Mouse (Mus musculus) heart, postnatal 0 days (tissue): ENCODE data around the gene Rock2. TPM values are rescaled to one million over a fixed set of nuclear protein-coding genes. Genes with fewer than 3 reads are reported as not detected.

Source experiments
- ATAC-seq: fragments of 200-750 bp; cut with Nextera tagmentation; 2 replicates; pipeline ENCODE4 v1.8.0; 2017; ENCODE audit warnings: low read depth, moderate number of reproducible peaks, moderate library complexity; ENCODE audit not compliant: insufficient read depth
- DNase-seq: peaks from one replicate; pipeline ENCODE4 v3.0.0-alpha.2; 2016; ENCODE audit warnings: low spot score
- H3K27ac ChIP-seq: fragments of 300-500 bp; sonication (generic); 2 replicates; pipeline ENCODE4 v1.5.1; 2014; ENCODE audit warnings: low read depth, mild to moderate bottlenecking
- H3K27me3 ChIP-seq: fragments of 300-500 bp; sonication (generic); 2 replicates; pipeline ENCODE4 v1.6.1; 2014; ENCODE audit warnings: low read length, mixed read lengths; ENCODE audit not compliant: control insufficient read depth, insufficient read depth
- H3K36me3 ChIP-seq: fragments of 300-500 bp; sonication (generic); replicated peaks from 2 replicates; pipeline ENCODE4 v1.6.1; 2014; ENCODE audit warnings: low read length, mixed read lengths; ENCODE audit not compliant: control insufficient read depth, insufficient read depth
- H3K4me1 ChIP-seq: fragments of 300-500 bp; sonication (generic); 2 replicates; pipeline ENCODE4 v1.6.1; 2014; ENCODE audit warnings: antibody characterized with exemption; ENCODE audit not compliant: control insufficient read depth, insufficient read depth
- H3K4me2 ChIP-seq: fragments of 300-500 bp; sonication (generic); 2 replicates; pipeline ENCODE4 v1.6.1; 2014; ENCODE audit warnings: low read depth, mild to moderate bottlenecking, low read length, moderate library complexity
- H3K4me3 ChIP-seq: fragments of 300-500 bp; sonication (generic); 2 replicates; pipeline ENCODE4 v1.5.1; 2014; ENCODE audit warnings: low read depth, low read length
- H3K9ac ChIP-seq: fragments of 300-500 bp; sonication (generic); replicated peaks from 2 replicates; pipeline ENCODE4 v1.6.1; 2014; ENCODE audit warnings: low read depth, low read length, mixed read lengths
- H3K9me3 ChIP-seq: fragments of 300-500 bp; sonication (generic); replicated peaks from 2 replicates; pipeline ENCODE4 v1.6.1; 2016; ENCODE audit warnings: low read length; ENCODE audit not compliant: control insufficient read depth
- CTCF ChIP-seq: IDR thresholded peaks from 2 replicates; pipeline ENCODE4 v1.5.1; 2016; ENCODE audit warnings: antibody characterized with exemption, control low read depth, low read depth
- EP300 ChIP-seq: IDR thresholded peaks from 2 replicates; pipeline ENCODE4 v1.6.1; 2016; ENCODE audit warnings: antibody characterized with exemption, low read depth
- WGBS: fragments of 180-500 bp; shearing (Covaris S2); extraction: QIAGEN DNeasy Blood & Tissue Kit; methylation state at CpG from one replicate; pipeline ENCODE4 v1.1.7; 2014; 5-methylcytosine and 5-hydroxymethylcytosine counted together
- polyA plus RNA-seq: library from polyadenylated mRNA; unstranded; fragments of >200 nt; fragmentation: Nextera tagmentation; extraction: Ambion mirVana; gene quantifications from 2 replicates; pipeline ENCODE4 v1.2.1, GENCODE M21; 2015
- total RNA-seq: library from RNA; depleted of rRNA; stranded (reverse); fragments of >200 nt; gene quantifications from 2 replicates; pipeline ENCODE4 v1.2.3, GENCODE M21; 2014; ENCODE audit warnings: low replicate concordance

The Rock2 gene
- total and polyA plus RNA-seq, 2 experiments from 2014 or later, result 24.6 to 49.2 TPM

- DNase-seq, result peak; percentile 52
- Histone ChIP-seq H3K9ac (peak overlapping the region; percentile 98), H3K36me3 (no peaks in the 10 kb centered on the region), H3K4me3 (peak overlapping the region; percentile 92), H3K27me3 (no peaks in the 10 kb centered on the region), H3K4me1 (peaks cover 26% of the 10 kb centered on the region), H3K27ac (peak overlapping the region; percentile 98), H3K4me2 (peak overlapping the region; percentile 73), H3K9me3 (no peaks in the 10 kb centered on the region)
- ATAC-seq, result no peak
- 2% methylated on average over 8 of the region's 8 CpGs for WGBS
- no peak for TF ChIP-seq EP300
- TF ChIP-seq CTCF, result no peak
Measured at GRCm38 (mm10) chr12:16896073-16896789, 1.5 kb downstream of the Rock2 start.

DNA sequence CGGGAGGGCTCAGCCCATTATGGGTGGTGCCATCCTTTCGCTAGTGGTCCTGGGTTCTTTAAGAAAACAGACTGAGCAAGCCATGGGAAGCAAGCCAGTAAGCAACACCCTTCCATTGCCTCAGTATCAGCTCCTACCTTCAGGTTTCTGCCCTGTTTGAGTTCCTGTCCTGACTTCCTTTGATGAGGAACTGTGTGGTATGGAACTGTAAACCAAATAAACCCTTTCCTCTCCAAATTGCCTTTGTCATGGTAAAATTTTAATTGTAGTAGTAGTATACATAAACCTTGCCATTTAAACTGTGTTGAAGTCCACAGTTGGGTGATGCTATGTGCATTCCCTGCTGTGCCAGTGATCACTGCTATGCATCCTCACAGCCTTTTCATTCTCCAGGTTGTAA is 2.5 kb downstream of the Rock2 start:
- no peak for ATAC-seq
- Histone ChIP-seq H3K9ac (no peak overlapping the region; the same call in 1 of the 2 replicates), H3K36me3 (no peaks in the 10 kb centered on the region), H3K4me2 (peak overlapping the region; percentile 73), H3K9me3 (no peaks in the 10 kb centered on the region), H3K4me3 (peak overlapping the region; percentile 92), H3K27ac (peak overlapping the region; percentile 98), H3K4me1 (peaks cover 26% of the 10 kb centered on the region), H3K27me3 (no peaks in the 10 kb centered on the region)
- no peak for DNase-seq
- TF ChIP-seq CTCF, result no peak
- no peak for TF ChIP-seq EP300
- 46% methylated on average over 2 of the region's 2 CpGs for WGBS

DNA sequence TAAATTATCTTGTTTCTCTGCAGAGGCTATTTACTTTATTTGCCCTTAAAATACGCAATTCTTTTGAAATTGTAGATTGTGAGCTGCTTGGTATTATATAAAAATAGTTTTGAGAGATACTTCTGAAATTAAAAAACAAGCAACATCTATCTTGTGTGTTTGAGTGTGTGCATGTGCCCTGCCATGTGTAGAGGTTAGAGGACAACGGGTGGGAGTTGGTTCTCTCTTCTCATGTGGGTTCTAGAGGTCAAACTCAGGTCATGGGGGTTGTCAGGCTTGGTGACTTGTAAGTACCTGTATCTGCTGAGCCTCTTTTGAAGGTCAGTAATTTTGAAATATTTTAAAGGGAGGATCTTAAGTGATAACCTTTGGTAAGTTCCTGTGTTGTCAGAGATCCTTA is 3.5 kb downstream of the Rock2 start:
- Histone ChIP-seq H3K27ac (peak overlapping the region; percentile 28; the same call in 1 of the 2 replicates), H3K9ac (no peak overlapping the region), H3K4me3 (no peak overlapping the region), H3K36me3 (no peaks in the 10 kb centered on the region), H3K9me3 (no peaks in the 10 kb centered on the region), H3K27me3 (no peaks in the 10 kb centered on the region), H3K4me2 (peak overlapping the region; percentile 29; the same call in 1 of the 2 replicates), H3K4me1 (peaks cover 25% of the 10 kb centered on the region)
- DNase-seq (no peak), ATAC-seq (no peak)
- WGBS, result 46% methylated on average over 2 of the region's 2 CpGs
- TF ChIP-seq EP300 (no peak), CTCF (no peak)

GRCm38 (mm10) chr12:16898790-16899189 is 4.1 kb downstream of the Rock2 start:
- no peaks in the 10 kb centered on the region for H3K9me3 ChIP-seq
- H3K4me3 ChIP-seq, result no peak overlapping the region
- no peak overlapping the region for H3K9ac ChIP-seq
- no peaks in the 10 kb centered on the region for H3K27me3 ChIP-seq
- peak overlapping the region; percentile 65 for H3K27ac ChIP-seq
- H3K4me2 ChIP-seq, result peak overlapping the region; percentile 3; the same call in 1 of the 2 replicates
- no peak for TF ChIP-seq CTCF
- TF ChIP-seq EP300, result no peak
- H3K36me3 ChIP-seq, result no peaks in the 10 kb centered on the region
- ATAC-seq (no peak), DNase-seq (no peak)
- H3K4me1 ChIP-seq, result peaks cover 22% of the 10 kb centered on the region

- Histone ChIP-seq H3K4me2 (peak overlapping the region; percentile 30), H3K9ac (no peak overlapping the region), H3K36me3 (no peaks in the 10 kb centered on the region), H3K4me3 (no peak overlapping the region), H3K4me1 (peaks cover 18% of the 10 kb centered on the region), H3K9me3 (no peaks in the 10 kb centered on the region), H3K27me3 (no peaks in the 10 kb centered on the region), H3K27ac (peak overlapping the region; percentile 64)
- DNase-seq, result no peak
- TF ChIP-seq EP300 (no peak), CTCF (no peak)
- 24% methylated on average over 3 of the region's 3 CpGs for WGBS
- ATAC-seq, result no peak
Measured at GRCm38 (mm10) chr12:16900625-16901222, 6.0 kb downstream of the Rock2 start.
